In genomic region chr7:24817502-24817901, GRCm38 (mm10) we compare ENCODE assay signal across 7 mouse cellular contexts. TPM values are rescaled to one million over a fixed set of nuclear protein-coding genes. Genes with fewer than 3 reads are reported as not detected.
A peak's percentile ranks its signal among the peaks of the same experiment; 100 is the strongest.
DNase-seq lines count a peak whose midpoint lies in the region; ATAC-seq and TF ChIP-seq lines count a peak whose summit lies in the region.

No protein-coding gene starts in this region.

- 0% methylated on average over 3 of the region's 3 CpGs for WGBS in forebrain, postnatal 0 days

- H3K27ac ChIP-seq in forebrain, postnatal 0 days (ENCODE audit: low read depth, low read length), result no peak overlapping the region
- no peak overlapping the region for H3K27ac ChIP-seq in left cerebral cortex, adult 2 months

- H3K4me3 ChIP-seq in forebrain, postnatal 0 days (ENCODE audit: low read depth, low read length), result no peak overlapping the region
- no peak overlapping the region for H3K4me3 ChIP-seq in left cerebral cortex, adult 2 months

- ATAC-seq in forebrain, postnatal 0 days, result no peak

- no peaks in the 10 kb centered on the region for H3K36me3 ChIP-seq in forebrain, postnatal 0 days (ENCODE audit: insufficient read depth)

- no peak overlapping the region for H3K4me2 ChIP-seq in forebrain, postnatal 0 days (ENCODE audit: low read depth)

- intact Hi-C loops in left cerebral cortex, adult 2 months (cut with DNase I), result loop anchor here (1.0 to 5.0 kb wide), 2 partner anchors 66 to 150 kb away; no protein-coding TSS in a partner anchor

- H3K27me3 ChIP-seq in forebrain, postnatal 0 days (ENCODE audit: insufficient read depth, low read length), result no peaks in the 10 kb centered on the region

- DNase-seq in NIH3T3 (ENCODE audit: low read depth), result peak; percentile 86
- peak; percentile 77 for DNase-seq in c-Kit-positive CD71-negative TER-119-negative erythroid progenitor cells, embryonic 14.5 days (ENCODE audit: low read depth)
- DNase-seq in forebrain, postnatal 0 days, result peak; percentile 24
- DNase-seq in hindlimb bud, embryonic 11.5 days (ENCODE audit: extremely low spot score, low read depth, low spot score), result peak; percentile 60
- peak; percentile 61 to 69 for DNase-seq in left cerebral cortex, adult 2 months (ENCODE audit: extremely low spot score in 1 of 2, low spot score in 2 of 2)
- DNase-seq in mesoderm, embryonic 11.5 days (ENCODE audit: low read depth, low spot score), result peak; percentile 79
- peak; percentile 69 to 85 for DNase-seq in spleen, adult 18-20 months

- no peaks in the 10 kb centered on the region for H3K4me1 ChIP-seq in forebrain, postnatal 0 days (ENCODE audit: insufficient read depth)

- no peaks in the 10 kb centered on the region for H3K9me3 ChIP-seq in forebrain, postnatal 0 days (ENCODE audit: low read length)

- H3K9ac ChIP-seq in forebrain, postnatal 0 days, result no peak overlapping the region

- peak; percentile 76 for TF ChIP-seq CTCF in forebrain, postnatal 0 days (IDR thresholded peaks at IDR 0.05; ENCODE audit: low read depth)
- peak; percentile 88 for TF ChIP-seq CTCF in left cerebral cortex, adult 2 months (IDR thresholded peaks at IDR 0.05)

RNA-seq across cellular contexts. Expression of gene Ceacam10, which starts 40.5 kb away (rescaled TPM):
- total RNA-seq in forebrain, postnatal 0 days (2014; rRNA removed), result 0.57 TPM in 1 of 2 replicates, not detected in the other
- polyA plus RNA-seq in forebrain, postnatal 0 days (2015; fragmentation: Nextera tagmentation; extraction: Ambion mirVana), result 0.14 TPM in 1 of 2 replicates, not detected in the other
- not detected for total RNA-seq in left cerebral cortex, adult 2 months (2021)

RNA-seq across cellular contexts. Expression of gene Gm9844, which starts 44.5 kb away (rescaled TPM):
- 26.5 and 99.9 TPM in 2 replicates for total RNA-seq in forebrain, postnatal 0 days (2014; rRNA removed)
- polyA plus RNA-seq in forebrain, postnatal 0 days (2015; fragmentation: Nextera tagmentation; extraction: Ambion mirVana), result 35.2 and 38.2 TPM in 2 replicates
- total RNA-seq in left cerebral cortex, adult 2 months (2021), result 1 to 10 TPM in 1 of 2 experiments, not detected in 1; 1.0 TPM

RNA-seq across cellular contexts. Expression of gene Lypd4, which starts 52.2 kb away (rescaled TPM):
- total RNA-seq in forebrain, postnatal 0 days (2014; rRNA removed), result not detected in 2 replicates
- polyA plus RNA-seq in forebrain, postnatal 0 days (2015; fragmentation: Nextera tagmentation; extraction: Ambion mirVana), result not detected in 2 replicates
- not detected for total RNA-seq in left cerebral cortex, adult 2 months (2021)

RNA-seq across cellular contexts. Expression of gene Dmrtc2, which starts 52.4 kb away (rescaled TPM):
- 0.08 TPM in 1 of 2 replicates, not detected in the other for total RNA-seq in forebrain, postnatal 0 days (2014; rRNA removed)
- 0.23 and 0.28 TPM in 2 replicates for polyA plus RNA-seq in forebrain, postnatal 0 days (2015; fragmentation: Nextera tagmentation; extraction: Ambion mirVana)
- not detected for total RNA-seq in left cerebral cortex, adult 2 months (2021)

RNA-seq across cellular contexts. Expression of gene Cd177, which starts 57.4 kb away (rescaled TPM):
- total RNA-seq in forebrain, postnatal 0 days (2014; rRNA removed), result 0.48 TPM in 1 of 2 replicates, not detected in the other
- 0.27 and 0.28 TPM in 2 replicates for polyA plus RNA-seq in forebrain, postnatal 0 days (2015; fragmentation: Nextera tagmentation; extraction: Ambion mirVana)
- total RNA-seq in left cerebral cortex, adult 2 months (2021), result not detected

Comparison
In these comparisons a context has a peak if more than half of its experiments do, and no peak if none do; other contexts are left out.
1. DNase-seq: peak in every context shown above with its lines; median percentile 86 in NIH3T3; 79 in mesoderm, embryonic 11.5 days; 77 in c-Kit-positive CD71-negative TER-119-negative erythroid progenitor cells, embryonic 14.5 days; 77 in spleen, adult 18-20 months; 65 in left cerebral cortex, adult 2 months; 60 in hindlimb bud, embryonic 11.5 days; 24 in forebrain, postnatal 0 days.
2. RNA of gene Gm9844, which starts 44.5 kb away (total RNA-seq): 26.5 to 99.9 TPM in forebrain, postnatal 0 days; 1.0 TPM in left cerebral cortex, adult 2 months; every median in the first group is over 10 times any median in the second.